Mouse (Mus musculus) limb, embryonic 11.5 days (tissue): ENCODE data around the gene Bcap29. TPM values are rescaled to one million over a fixed set of nuclear protein-coding genes. Genes with fewer than 3 reads are reported as not detected.
"Not testable (repeated sequence)": the region's sequence is repeated elsewhere in the genome, so short reads cannot be mapped to it uniquely, and the experiment has no call there.

Experiments used
- ATAC-seq: fragments of 200-750 bp; cut with Nextera tagmentation; 2 replicates; pipeline ENCODE4 v1.8.0; 2017; ENCODE audit warnings: low read depth; ENCODE audit not compliant: insufficient number of reproducible peaks, low FRiP score, low TSS enrichment
- DNase-seq: peaks from one replicate; pipeline ENCODE4 v3.0.0-alpha.2; 2015; ENCODE audit warnings: low spot score
- H3K27ac ChIP-seq: fragments of 300-500 bp; sonication (generic); replicated peaks from 2 replicates; pipeline ENCODE4 v1.5.1; 2014; ENCODE audit warnings: low read depth, mild to moderate bottlenecking, low read length
- H3K27me3 ChIP-seq: fragments of 300-500 bp; sonication (generic); 2 replicates; pipeline ENCODE4 v1.6.1; 2014; ENCODE audit warnings: mild to moderate bottlenecking, low read length, mixed read lengths; ENCODE audit not compliant: control insufficient read depth, insufficient read depth
- H3K36me3 ChIP-seq: fragments of 300-500 bp; sonication (generic); 2 replicates; pipeline ENCODE4 v1.6.1; 2014; ENCODE audit warnings: mild to moderate bottlenecking, low read length, moderate library complexity, mixed read lengths; ENCODE audit not compliant: control insufficient read depth, insufficient read depth
- H3K4me1 ChIP-seq: fragments of 300-500 bp; sonication (generic); 2 replicates; pipeline ENCODE4 v1.6.1; 2014; ENCODE audit warnings: low read length, mixed read lengths; ENCODE audit not compliant: control insufficient read depth, insufficient read depth
- H3K4me2 ChIP-seq: fragments of 300-500 bp; sonication (generic); 2 replicates; pipeline ENCODE4 v1.6.1; 2014; ENCODE audit warnings: low read depth, mild to moderate bottlenecking, moderate library complexity; ENCODE audit not compliant: severe bottlenecking
- H3K4me3 ChIP-seq: fragments of 300-500 bp; sonication (generic); 2 replicates; pipeline ENCODE4 v1.5.1; 2014; ENCODE audit warnings: low read depth, low read length
- H3K9ac ChIP-seq: fragments of 300-500 bp; sonication (generic); 2 replicates; pipeline ENCODE4 v1.6.1; 2014; ENCODE audit warnings: mild to moderate bottlenecking, low read length
- H3K9me3 ChIP-seq: fragments of 300-500 bp; sonication (generic); 2 replicates; pipeline ENCODE4 v1.6.1; 2016; ENCODE audit warnings: low read length; ENCODE audit not compliant: control insufficient read depth
- WGBS: fragments of 180-500 bp; shearing (Covaris S2); extraction: QIAGEN DNeasy Blood & Tissue Kit; methylation state at CpG from one replicate; pipeline ENCODE4 v1.1.7; 2014; 5-methylcytosine and 5-hydroxymethylcytosine counted together
- polyA plus RNA-seq: library from polyadenylated mRNA; unstranded; fragments of >200 nt; fragmentation: Nextera tagmentation; extraction: Ambion mirVana; gene quantifications from 2 replicates; pipeline ENCODE4 v1.2.1, GENCODE M21; 2014

The Bcap29 gene
- polyA plus RNA-seq, 1 experiment from 2014 or later, result 40.1 TPM

DNA sequence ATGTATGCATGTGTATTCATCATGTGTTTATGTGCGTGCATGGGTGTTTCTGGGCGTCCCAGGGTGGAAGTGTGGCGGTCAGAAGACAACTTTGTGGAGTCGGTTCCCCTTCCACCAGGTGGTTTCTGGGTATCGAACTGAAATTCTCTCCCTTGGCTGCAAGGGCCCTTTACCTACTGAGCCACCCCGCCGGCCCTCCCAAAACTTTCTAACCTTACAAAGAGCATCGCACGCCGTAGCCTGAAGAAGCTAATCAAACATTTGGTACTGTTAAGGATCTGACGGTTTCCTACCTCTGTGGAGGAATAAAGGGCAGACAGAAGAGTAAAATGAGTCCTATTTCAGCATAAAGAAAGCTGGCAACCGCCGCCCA, 502 bp downstream of the Bcap29 start:
- DNase-seq, result no peak
- 13% methylated on average over 13 of the region's 13 CpGs for WGBS
- no peaks in the 10 kb centered on the region for H3K27me3 ChIP-seq
- H3K9ac ChIP-seq, result peak overlapping the region; percentile 88
- no peaks in the 10 kb centered on the region for H3K4me1 ChIP-seq
- peak overlapping the region; percentile 57 for H3K4me2 ChIP-seq
- H3K9me3 ChIP-seq, result no peaks in the 10 kb centered on the region
- no peak for ATAC-seq
- H3K27ac ChIP-seq, result no peak overlapping the region
- H3K4me3 ChIP-seq, result peak overlapping the region; percentile 47
- H3K36me3 ChIP-seq, result no peaks in the 10 kb centered on the region

DNA sequence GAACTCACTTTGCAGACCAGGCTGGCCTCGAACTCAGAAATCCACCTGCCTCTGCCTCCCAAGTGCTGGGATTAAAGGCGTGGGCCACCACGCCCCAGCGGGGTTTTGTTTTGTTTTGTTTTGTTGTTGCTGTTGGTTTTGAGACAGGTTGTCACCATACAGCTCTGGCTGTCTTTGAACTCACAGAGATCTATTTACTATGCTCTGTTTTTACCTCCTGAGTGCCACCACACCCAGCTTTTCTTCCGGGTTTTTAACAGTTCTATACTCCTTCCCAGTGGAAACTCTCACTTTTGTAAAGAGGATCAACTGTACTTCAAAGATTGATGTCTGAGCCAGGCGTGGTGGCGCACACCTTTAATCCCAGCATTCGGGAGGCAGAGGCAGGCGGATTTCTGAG, 6.1 kb downstream of the Bcap29 start:
- WGBS, result 93% methylated on average over 9 of the region's 9 CpGs
- H3K27ac ChIP-seq, DNase-seq, ATAC-seq, H3K36me3 ChIP-seq, H3K9me3 ChIP-seq, H3K4me3 ChIP-seq, H3K27me3 ChIP-seq, H3K9ac ChIP-seq, H3K4me2 ChIP-seq, H3K4me1 ChIP-seq: not testable (repeated sequence)

DNA sequence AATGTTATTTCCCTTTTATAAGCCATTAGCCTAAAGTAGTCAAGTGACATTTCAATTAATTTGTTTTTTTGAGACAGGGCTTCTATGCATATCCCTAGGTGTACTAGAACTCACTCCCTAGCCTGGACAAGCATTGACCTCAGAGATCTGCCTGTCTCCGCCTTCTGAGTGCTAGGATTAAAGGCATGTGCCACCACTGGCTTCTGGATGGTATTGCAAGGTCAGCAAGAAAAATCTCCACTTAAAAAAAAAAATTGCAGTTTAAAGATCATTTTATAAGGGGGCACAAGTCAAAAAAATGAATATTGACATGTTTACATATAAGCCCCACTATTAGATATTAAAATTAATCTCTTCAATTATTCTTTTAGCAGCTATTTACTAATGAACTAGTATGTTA, 9.4 kb downstream of the Bcap29 start:
- WGBS, result 96% methylated on average over 1 of the region's 1 CpGs
- no peak overlapping the region for H3K9ac ChIP-seq
- no peak for ATAC-seq

DNA sequence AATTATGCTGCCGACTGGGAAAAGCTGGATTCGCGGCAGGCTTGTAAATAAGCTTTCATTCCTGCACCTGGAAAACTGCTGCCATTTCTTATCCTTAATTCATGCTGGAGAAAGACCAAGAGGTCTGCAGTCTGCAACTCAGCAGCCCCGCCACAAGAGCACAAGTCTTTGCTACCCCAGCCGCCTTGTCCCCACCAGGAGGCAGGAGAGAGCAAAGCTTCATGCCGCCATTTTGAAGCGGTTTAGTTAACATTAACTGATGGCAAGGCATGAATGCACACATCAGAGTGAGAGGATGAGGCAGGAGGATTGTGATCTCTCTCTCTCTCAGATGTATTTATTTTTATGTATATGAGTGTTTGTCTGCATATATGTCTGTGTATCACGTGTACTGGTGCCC, 14.4 kb downstream of the Bcap29 start:
- ATAC-seq (no peak), DNase-seq (no peak)
- H3K36me3 ChIP-seq, result no peaks in the 10 kb centered on the region; the same call in 1 of the 2 replicates
- H3K27me3 ChIP-seq, result no peaks in the 10 kb centered on the region
- WGBS, result 83% methylated on average over 8 of the region's 8 CpGs
- H3K27ac ChIP-seq, result no peak overlapping the region
- H3K9me3 ChIP-seq, result 0 out of 2 replicates have a peak, but pooled peaks cover 2% of the 10 kb centered on the region
- no peak overlapping the region for H3K4me2 ChIP-seq
- H3K4me1 ChIP-seq, result no peaks in the 10 kb centered on the region
- no peak overlapping the region for H3K4me3 ChIP-seq
- no peak overlapping the region for H3K9ac ChIP-seq

More for the DNA sequence above, 9.4 kb downstream of the Bcap29 start:
- H3K27me3 ChIP-seq, result no peaks in the 10 kb centered on the region
- no peaks in the 10 kb centered on the region for H3K4me1 ChIP-seq
- H3K4me2 ChIP-seq, result no peak overlapping the region
- no peak overlapping the region for H3K27ac ChIP-seq
- no peaks in the 10 kb centered on the region for H3K9me3 ChIP-seq
- H3K4me3 ChIP-seq, result no peak overlapping the region
- no peaks in the 10 kb centered on the region; the same call in 1 of the 2 replicates for H3K36me3 ChIP-seq
- DNase-seq, result no peak

DNA sequence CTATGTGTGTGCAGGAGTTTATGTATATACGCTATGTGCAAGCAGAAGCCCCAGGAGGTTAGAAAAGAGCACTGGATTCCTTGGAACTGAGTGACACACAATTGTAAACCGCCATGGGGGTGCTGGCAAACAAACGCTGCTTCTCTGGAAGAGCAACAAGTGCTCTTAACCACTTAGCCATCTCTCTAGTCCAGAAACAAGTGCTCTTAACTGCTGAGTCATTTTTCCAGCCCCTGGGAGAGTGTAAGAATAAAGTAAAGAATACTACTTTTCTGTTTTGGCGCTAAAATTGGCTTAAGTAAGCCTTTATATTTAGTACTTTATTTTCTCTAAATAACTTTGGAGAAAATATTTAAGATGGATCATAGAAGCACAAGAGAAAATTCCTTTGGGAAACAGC, 21.1 kb downstream of the Bcap29 start:
- Histone ChIP-seq H3K4me2 (no peak overlapping the region), H3K36me3 (peaks cover 2% of the 10 kb centered on the region; the same call in 1 of the 2 replicates), H3K9ac (no peak overlapping the region), H3K27me3 (no peaks in the 10 kb centered on the region), H3K27ac (no peak overlapping the region), H3K9me3 (0 out of 2 replicates have a peak, but pooled peaks cover 2% of the 10 kb centered on the region), H3K4me3 (no peak overlapping the region), H3K4me1 (no peaks in the 10 kb centered on the region)
- 79% methylated on average over 4 of the region's 4 CpGs for WGBS
- DNase-seq (no peak), ATAC-seq (no peak)

DNA sequence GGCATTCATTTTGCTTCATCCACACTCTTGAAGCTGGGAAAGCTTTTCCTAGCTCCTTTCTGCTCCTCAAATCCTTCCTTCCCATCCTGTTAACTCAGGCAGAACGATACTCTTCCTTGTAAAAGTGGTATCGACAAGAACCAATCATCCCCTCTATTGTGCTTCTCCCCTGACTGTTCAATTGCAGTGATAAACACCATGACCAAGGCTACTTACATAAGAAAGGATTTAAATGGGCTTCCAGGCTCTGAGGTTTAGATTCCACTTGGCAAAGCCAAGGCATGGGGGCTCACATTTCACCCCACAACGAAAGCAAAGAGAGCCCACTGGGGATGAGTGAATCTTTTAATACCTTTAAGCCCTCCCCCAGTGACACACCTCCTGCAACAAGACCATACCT, 26.3 kb downstream of the Bcap29 start:
- H3K27me3 ChIP-seq, result no peaks in the 10 kb centered on the region
- no peaks in the 10 kb centered on the region for H3K9me3 ChIP-seq
- no peak overlapping the region for H3K27ac ChIP-seq
- H3K4me2 ChIP-seq, result no peak overlapping the region
- no peaks in the 10 kb centered on the region for H3K4me1 ChIP-seq
- H3K36me3 ChIP-seq, result no peaks in the 10 kb centered on the region
- no peak overlapping the region for H3K4me3 ChIP-seq
- H3K9ac ChIP-seq, result no peak overlapping the region
- DNase-seq, result no peak
- 49% methylated on average over 3 of the region's 3 CpGs for WGBS
- ATAC-seq, result no peak

DNA sequence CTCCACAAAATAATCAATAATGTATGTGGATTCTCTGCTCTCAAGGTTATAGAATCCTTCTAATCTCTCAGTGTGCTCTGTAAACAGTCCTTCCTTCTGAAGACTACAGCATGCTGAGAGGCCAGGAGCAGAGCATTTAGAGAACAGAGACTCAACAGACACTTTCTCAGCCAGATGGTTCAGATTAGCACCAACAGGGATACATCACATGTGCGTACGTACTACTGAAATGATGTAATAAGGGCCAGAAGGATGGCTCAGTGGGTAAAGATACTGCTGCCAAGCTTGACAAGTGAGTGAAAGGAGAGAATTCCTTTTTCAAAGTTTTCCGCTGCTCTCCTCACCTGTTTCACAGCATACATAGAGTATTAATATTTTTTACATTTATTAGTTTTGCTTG, 29.6 kb downstream of the Bcap29 start:
- H3K4me2 ChIP-seq, result no peak overlapping the region
- H3K4me3 ChIP-seq, result no peak overlapping the region
- H3K4me1 ChIP-seq, result no peaks in the 10 kb centered on the region
- no peak overlapping the region for H3K9ac ChIP-seq
- DNase-seq, result no peak
- H3K27me3 ChIP-seq, result no peaks in the 10 kb centered on the region
- H3K36me3 ChIP-seq, result no peaks in the 10 kb centered on the region
- H3K27ac ChIP-seq, result no peak overlapping the region
- ATAC-seq, result no peak
- WGBS, result 50% methylated on average over 3 of the region's 3 CpGs
- H3K9me3 ChIP-seq, result no peaks in the 10 kb centered on the region

DNA sequence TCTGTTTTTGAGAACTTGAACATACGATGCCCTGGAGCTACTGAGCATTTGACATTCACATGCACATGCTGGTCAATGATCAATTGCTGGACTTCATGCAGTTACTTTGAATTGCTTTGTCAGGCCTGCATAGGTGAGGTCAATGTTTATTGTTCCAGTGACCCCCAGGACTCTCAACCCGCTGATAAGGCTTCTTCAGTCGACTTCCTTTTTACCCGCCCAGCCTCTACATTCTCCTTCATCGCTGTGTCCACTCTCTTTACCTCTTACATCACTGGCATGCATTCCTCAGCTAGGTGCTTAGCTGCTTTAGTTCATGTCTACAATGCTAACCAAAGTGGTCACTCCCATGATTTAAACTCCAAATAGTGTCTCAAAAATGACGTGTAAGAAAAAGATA, 30.9 kb downstream of the Bcap29 start:
- ATAC-seq (no peak), DNase-seq (no peak)
- H3K9ac ChIP-seq, result no peak overlapping the region
- no peaks in the 10 kb centered on the region for H3K36me3 ChIP-seq
- H3K4me1 ChIP-seq, result no peaks in the 10 kb centered on the region
- no peaks in the 10 kb centered on the region for H3K27me3 ChIP-seq
- H3K9me3 ChIP-seq, result no peaks in the 10 kb centered on the region
- 76% methylated on average over 6 of the region's 6 CpGs for WGBS
- H3K4me2 ChIP-seq, result no peak overlapping the region
- H3K27ac ChIP-seq, result no peak overlapping the region
- H3K4me3 ChIP-seq, result no peak overlapping the region

DNA sequence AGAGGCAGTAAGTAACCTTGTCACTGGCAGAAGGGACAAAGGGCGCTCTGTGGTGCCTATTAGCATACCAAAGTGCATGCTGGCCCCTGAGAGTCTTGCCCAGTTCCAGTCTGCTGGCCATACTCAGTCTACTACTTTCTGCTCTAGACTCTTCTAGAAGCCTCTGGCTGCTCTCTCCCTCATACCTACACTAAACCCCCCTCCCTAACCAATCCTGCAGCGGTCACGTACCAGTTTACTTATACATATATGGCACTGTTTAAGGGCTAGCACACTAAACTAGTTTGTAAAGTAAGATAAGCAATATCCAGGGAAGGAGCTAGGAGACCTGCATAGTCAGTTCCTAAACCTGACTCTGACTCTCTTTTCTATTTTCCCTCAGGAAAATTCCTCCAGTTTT, 40.2 kb downstream of the Bcap29 start:
- no peaks in the 10 kb centered on the region for H3K36me3 ChIP-seq
- H3K27me3 ChIP-seq, result no peaks in the 10 kb centered on the region
- no peaks in the 10 kb centered on the region for H3K9me3 ChIP-seq
- 82% methylated on average over 3 of the region's 3 CpGs for WGBS
- no peak overlapping the region for H3K4me3 ChIP-seq
- DNase-seq (no peak), ATAC-seq (no peak)
- no peak overlapping the region for H3K4me2 ChIP-seq
- no peaks in the 10 kb centered on the region for H3K4me1 ChIP-seq
- H3K27ac ChIP-seq, result no peak overlapping the region
- H3K9ac ChIP-seq, result no peak overlapping the region
